Comparison of ENCODE assay signal across 14 mouse cellular contexts in genomic region chr8:110888441-110888840, GRCm38 (mm10). TPM values are rescaled to one million over a fixed set of nuclear protein-coding genes. Genes with fewer than 3 reads are reported as not detected.
DNase-seq lines count a peak whose midpoint lies in the region; ATAC-seq lines count a peak whose summit lies in the region.
"Had no signal": no experiment of that assay in that cellular context is flagged by ENCODE, and none has a peak within 500 bp of the region (broad histone marks: within the 10 kb centered on the region; RNA-seq: fewer than 3 reads in every experiment).

No protein-coding gene starts in this region.

- intact Hi-C loops in left cerebral cortex, postnatal 36 days (cut with DNase I): no loop called here
- intact Hi-C loops in left cerebral cortex, postnatal 10 days (cut with DNase I): no loop called here

- peak; percentile 59; the same call in 1 of the 2 replicates for ATAC-seq in cerebellum, adult (ENCODE audit: insufficient number of reproducible peaks, low FRiP score, low TSS enrichment)
- ATAC-seq: inflammation-experienced regulatory T-cells, adult 6 months; midbrain, embryonic 13.5 days had no signal

- DNase-seq in left cerebral cortex, postnatal 36 days (ENCODE audit: low spot score in 2 of 2): peak; percentile 22 to 38
- no peak for DNase-seq in left cerebral cortex, postnatal 10 days (ENCODE audit: extremely low spot score in 1 of 2, low spot score in 2 of 2)
- DNase-seq in cerebellum, adult 9-11 months: peak; percentile 93
- DNase-seq in layer of hippocampus, adult 9-11 months: peak; percentile 79
- no peak for DNase-seq in embryo, embryonic 11 days
- DNase-seq in frontal cortex, postnatal 36 days (ENCODE audit: low spot score in 2 of 2): no peak
- DNase-seq: kidney, adult 9 months; kidney, postnatal 4 days; liver, embryonic 13.5 days; right cerebral cortex, adult 18-20 months; thymus, adult 2 months had no signal

RNA-seq across cellular contexts. Expression of gene Fuk, which starts 13.8 kb away (rescaled TPM):
- total RNA-seq in left cerebral cortex, postnatal 36 days (2021): 10 to 100 TPM; 17.2 to 21.7 TPM
- total RNA-seq in left cerebral cortex, postnatal 10 days (2021): 10 to 100 TPM; 11.5 to 12.0 TPM

RNA-seq across cellular contexts. Expression of gene St3gal2, which starts 31.3 kb away (rescaled TPM):
- total RNA-seq in left cerebral cortex, postnatal 36 days (2021): 10 to 100 TPM; 93.3 to 94.1 TPM
- 10 to 100 TPM; 85.5 to 86.1 TPM for total RNA-seq in left cerebral cortex, postnatal 10 days (2021)

RNA-seq across cellular contexts. Expression of gene Sf3b3, which starts 41.9 kb away (rescaled TPM):
- 10 to 100 TPM; 57.9 to 65.3 TPM for total RNA-seq in left cerebral cortex, postnatal 36 days (2021)
- 10 to 100 TPM; 56.0 to 58.3 TPM for total RNA-seq in left cerebral cortex, postnatal 10 days (2021)

RNA-seq across cellular contexts. Expression of gene Cog4, which starts 42.0 kb away (rescaled TPM):
- 10 to 100 TPM; 51.7 to 61.4 TPM for total RNA-seq in left cerebral cortex, postnatal 36 days (2021)
- 10 to 100 TPM; 50.8 to 59.0 TPM for total RNA-seq in left cerebral cortex, postnatal 10 days (2021)

Comparison
In these comparisons a context has a peak if more than half of its experiments do, and no peak if none do; other contexts are left out.
1. DNase-seq: peak in left cerebral cortex, postnatal 36 days (2 of 2), cerebellum, adult 9-11 months (single experiment) and layer of hippocampus, adult 9-11 months (single experiment); none in left cerebral cortex, postnatal 10 days (0 of 2), embryo, embryonic 11 days (single experiment) and frontal cortex, postnatal 36 days (0 of 2).